Mouse (Mus musculus) small intestine, adult 2 months (tissue): ENCODE measurements around the gene Oit1.

Experiments
- CTCF ChIP-seq: fragments of 200-500 bp; IDR thresholded peaks from 2 replicates; pipeline ENCODE4 v1.5.1; 2012; ENCODE audit warnings: low read depth, mild to moderate bottlenecking, control low read depth, inconsistent platforms, low read length, moderate library complexity, mixed read lengths; ENCODE audit not compliant: insufficient replicate concordance, insufficient read length; ENCODE audit errors: extremely low read depth
- POLR2A ChIP-seq: fragments of 200-500 bp; IDR thresholded peaks from 2 replicates; pipeline ENCODE4 v1.6.1; 2012; ENCODE audit warnings: low read depth, mild to moderate bottlenecking, control low read depth, inconsistent platforms, low read length, moderate library complexity

- no peak for TF ChIP-seq CTCF
- no peak for TF ChIP-seq POLR2A
Measured at GRCm38 (mm10) chr14:8316366-8317193, 62.0 kb downstream of the Oit1 start.
